Mouse (Mus musculus): ENCODE measurements at regions not wholly inside any gene's neighbourhood (a gene's known extent, or its start where the extent isn't known, plus 50 kb on each side); places are given as distances from the start of the nearest gene placed in this dataset.

DNA sequence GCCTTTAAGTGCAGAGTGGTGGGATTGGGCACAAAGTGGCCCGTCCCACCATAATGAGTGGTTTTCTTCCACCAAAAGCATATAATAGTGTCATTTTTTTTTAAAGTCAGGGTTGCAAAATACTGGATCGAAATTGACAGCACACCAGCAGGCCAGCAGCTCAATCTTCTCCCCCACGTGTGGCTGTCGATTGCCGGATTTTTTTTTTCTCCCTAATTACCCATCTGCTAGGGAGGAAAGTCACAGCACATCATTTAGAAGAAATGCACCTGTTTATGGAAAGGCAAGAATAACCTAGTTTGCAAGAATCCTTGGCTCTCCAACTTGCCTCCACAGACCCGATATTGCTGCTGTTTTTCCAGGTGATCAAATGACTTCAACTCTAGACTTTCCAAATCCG, 464.9 kb downstream of the Dok5 start:
- H3K27me3 ChIP-seq (ENCODE audit: insufficient read depth, low read length): no peaks in the 10 kb centered on the region
- no peak for ATAC-seq (ENCODE audit: low FRiP score)
- TF ChIP-seq CTCF (IDR thresholded peaks at IDR 0.05): no peak
- DNase-seq (ENCODE audit: low spot score): no peak
- no peak overlapping the region for H3K4me3 ChIP-seq (ENCODE audit: low read depth, low read length)
- H3K4me2 ChIP-seq (ENCODE audit: low read depth, low read length, poor library complexity, severe bottlenecking): no peak overlapping the region
- no peak overlapping the region for H3K27ac ChIP-seq (ENCODE audit: low read depth, low read length)
- no peaks in the 10 kb centered on the region for H3K4me1 ChIP-seq (ENCODE audit: insufficient read depth, low read length)
- WGBS: 76% methylated on average over 7 of the region's 7 CpGs
- H3K9me3 ChIP-seq (ENCODE audit: low read length): no peaks in the 10 kb centered on the region
- no peaks in the 10 kb centered on the region for H3K36me3 ChIP-seq (ENCODE audit: insufficient read depth, low read length)
- no peak overlapping the region for H3K9ac ChIP-seq (replicated peaks; ENCODE audit: low read length, poor library complexity, severe bottlenecking)

DNA sequence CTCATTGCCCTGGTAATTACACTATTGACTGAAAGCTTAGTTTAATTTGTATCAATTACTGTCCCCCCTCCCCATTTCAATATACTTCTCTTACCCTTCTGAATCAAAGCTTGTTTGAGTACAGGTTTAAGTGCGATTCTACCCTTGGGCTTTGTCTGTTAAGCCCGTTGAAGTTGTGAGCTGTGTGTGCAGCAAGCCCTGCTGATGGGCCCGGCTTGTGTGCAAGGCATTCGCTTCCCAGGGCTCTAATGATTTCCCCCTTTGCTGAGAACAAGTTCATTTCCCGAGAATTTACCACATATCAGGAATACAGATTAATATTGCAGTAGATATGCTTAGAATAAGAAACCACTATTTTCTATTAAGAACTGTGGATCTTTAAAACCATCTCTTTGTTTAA, 460.6 kb downstream of the Dok5 start:
- H3K27ac ChIP-seq (ENCODE audit: low read depth, low read length): no peak overlapping the region
- H3K4me2 ChIP-seq (ENCODE audit: low read depth, low read length, poor library complexity, severe bottlenecking): no peak overlapping the region
- WGBS: 28% methylated on average over 5 of the region's 5 CpGs
- no peak for TF ChIP-seq CTCF (IDR thresholded peaks at IDR 0.05)
- no peak overlapping the region for H3K4me3 ChIP-seq (ENCODE audit: low read depth, low read length)
- H3K27me3 ChIP-seq (ENCODE audit: insufficient read depth, low read length): no peaks in the 10 kb centered on the region
- no peaks in the 10 kb centered on the region for H3K36me3 ChIP-seq (ENCODE audit: insufficient read depth, low read length)
- H3K9me3 ChIP-seq (ENCODE audit: low read length): no peaks in the 10 kb centered on the region
- no peak overlapping the region for H3K9ac ChIP-seq (replicated peaks; ENCODE audit: low read length, poor library complexity, severe bottlenecking)
- H3K4me1 ChIP-seq (ENCODE audit: insufficient read depth, low read length): no peaks in the 10 kb centered on the region
- DNase-seq (ENCODE audit: low spot score): no peak
- no peak for ATAC-seq (ENCODE audit: low FRiP score)
